Mouse (Mus musculus) right cerebral cortex, postnatal 4 days (tissue): Measurements from ENCODE around the gene Gba2.
A peak's percentile ranks its signal among the peaks of the same experiment; 100 is the strongest.

Source experiments
- DNase-seq: peaks from one replicate; pipeline ENCODE4 v3.0.0-alpha.2; 2022

Gene Gba2

DNA sequence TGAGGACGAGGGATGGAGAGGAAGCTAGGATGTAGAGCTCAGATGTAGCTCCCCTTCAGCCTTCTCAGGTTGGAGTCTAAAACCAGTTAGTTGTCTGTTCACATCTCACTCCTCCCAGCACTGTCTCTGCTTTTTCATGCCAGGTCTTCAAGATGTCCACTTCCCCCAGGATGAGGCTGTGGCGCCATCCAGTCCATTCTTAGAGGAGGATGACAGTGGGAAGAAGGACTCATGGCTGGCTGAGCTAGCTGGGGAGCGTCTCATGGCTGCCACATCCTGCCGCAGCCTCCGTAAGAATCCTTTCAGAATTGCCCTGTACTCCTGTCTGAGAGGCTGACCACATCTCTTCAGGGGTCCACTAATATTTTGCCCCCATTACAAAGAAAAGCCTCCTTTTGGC, 2.0 kb upstream of the Gba2 start:
- no peak for DNase-seq

DNA sequence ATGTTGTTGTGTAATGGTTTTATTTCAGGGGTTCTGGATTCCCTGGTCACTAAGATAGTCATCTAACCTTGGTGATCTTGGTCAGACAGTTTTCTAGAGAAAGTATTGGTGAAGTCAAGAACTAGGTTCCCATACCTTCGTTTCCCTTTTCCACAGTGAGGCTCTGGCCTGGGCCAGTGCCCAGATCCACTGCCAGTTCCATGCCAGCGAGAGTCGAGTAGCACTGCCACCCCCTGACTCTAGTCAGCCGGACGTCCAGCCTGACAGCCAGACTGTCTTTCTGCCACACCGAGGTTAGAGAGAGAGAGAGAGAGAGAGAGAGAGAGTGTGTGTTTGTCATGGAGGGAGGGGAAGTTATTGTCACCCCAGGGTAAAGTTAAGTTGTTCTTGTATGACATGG, 1.1 kb upstream of the Gba2 start:
- no peak for DNase-seq

DNA sequence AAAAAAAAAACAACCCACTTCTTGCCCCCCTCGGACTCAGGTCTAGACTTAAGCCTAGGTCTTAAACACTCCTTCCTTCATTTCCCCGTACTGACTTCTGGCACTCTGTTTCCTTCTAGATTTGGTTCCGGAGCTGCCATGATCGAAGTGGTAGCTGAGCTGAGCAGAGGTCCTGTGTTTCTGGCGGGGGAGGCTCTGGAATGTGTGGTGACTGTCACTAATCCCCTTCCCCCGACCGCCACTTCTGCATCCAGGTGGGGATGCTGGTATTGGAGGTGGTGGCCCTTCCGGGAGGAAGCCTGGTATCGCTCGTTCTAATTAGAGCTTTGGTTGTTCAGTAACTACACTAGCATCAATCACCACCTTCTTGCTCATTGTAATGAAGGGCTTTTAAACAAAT, 583 bp upstream of the Gba2 start:
- DNase-seq: no peak

DNA sequence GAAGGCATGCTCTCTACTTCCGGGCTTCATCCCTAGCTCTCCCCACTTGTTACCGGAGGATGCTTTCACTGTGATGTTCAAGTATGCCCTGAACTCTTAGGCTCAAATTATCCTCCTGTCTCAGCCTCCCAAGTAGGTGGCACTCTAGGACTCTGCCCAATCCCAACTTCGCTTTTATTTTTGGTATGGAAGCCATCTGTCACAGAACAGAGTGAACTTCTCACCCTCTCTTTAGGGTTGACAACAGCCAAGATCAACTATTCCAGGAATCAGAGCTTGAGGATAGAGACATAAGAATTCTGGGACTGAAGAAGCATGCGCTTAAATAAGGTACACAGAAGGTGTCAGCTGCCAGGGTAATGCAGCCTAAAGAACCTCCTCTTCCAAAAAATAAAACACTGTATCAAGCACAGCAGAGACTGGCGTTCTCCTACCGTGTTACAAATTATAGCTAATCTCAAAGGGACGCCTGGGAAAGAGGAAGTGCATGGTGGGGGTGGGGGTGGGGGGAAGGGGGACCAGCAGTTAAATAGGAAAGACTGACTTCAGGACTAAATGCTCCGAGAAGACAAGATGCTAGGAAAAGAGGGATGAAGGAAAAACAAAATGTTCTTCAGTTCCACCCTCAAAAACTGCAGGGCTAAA, 1.3 kb downstream of the Gba2 start:
- no peak for DNase-seq

DNA sequence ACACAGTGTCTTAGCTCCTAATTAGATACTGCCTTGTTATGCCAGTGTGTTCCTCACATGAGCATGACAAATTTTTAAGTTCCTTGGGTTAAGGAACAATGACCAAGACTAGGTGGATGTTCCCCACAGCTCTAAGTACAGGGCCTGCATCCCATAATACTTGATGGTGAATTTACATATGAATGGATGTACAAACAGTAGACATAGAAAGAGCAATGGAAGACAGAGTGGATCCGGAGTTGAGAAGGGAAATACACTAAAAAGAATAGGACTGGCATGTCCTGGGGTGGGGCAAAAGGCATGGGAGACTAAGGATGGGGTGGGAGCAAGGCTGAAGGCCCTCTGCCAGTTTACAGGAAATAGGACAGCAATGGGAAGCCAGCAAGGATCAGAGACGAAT, 3.3 kb downstream of the Gba2 start:
- DNase-seq: no peak

DNA sequence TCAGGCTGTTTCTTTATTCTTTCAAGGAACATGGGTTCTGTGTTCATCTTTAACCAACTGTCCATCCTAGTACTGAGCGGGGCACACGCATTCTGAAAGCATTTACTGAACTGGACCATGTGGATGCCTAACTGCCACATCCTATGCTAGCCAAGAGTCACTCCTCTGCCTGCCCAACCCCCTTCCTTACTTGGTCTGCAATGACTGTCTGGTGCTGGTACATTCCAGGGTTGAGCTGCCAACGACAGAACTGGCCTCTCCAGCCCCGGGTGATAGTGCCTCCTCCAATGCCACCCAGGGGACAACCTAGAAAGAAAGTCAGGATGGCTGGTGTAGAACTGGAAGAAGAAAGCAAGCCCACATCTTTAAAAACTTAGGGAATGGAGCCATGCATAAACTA, 5.1 kb downstream of the Gba2 start:
- no peak for DNase-seq

DNA sequence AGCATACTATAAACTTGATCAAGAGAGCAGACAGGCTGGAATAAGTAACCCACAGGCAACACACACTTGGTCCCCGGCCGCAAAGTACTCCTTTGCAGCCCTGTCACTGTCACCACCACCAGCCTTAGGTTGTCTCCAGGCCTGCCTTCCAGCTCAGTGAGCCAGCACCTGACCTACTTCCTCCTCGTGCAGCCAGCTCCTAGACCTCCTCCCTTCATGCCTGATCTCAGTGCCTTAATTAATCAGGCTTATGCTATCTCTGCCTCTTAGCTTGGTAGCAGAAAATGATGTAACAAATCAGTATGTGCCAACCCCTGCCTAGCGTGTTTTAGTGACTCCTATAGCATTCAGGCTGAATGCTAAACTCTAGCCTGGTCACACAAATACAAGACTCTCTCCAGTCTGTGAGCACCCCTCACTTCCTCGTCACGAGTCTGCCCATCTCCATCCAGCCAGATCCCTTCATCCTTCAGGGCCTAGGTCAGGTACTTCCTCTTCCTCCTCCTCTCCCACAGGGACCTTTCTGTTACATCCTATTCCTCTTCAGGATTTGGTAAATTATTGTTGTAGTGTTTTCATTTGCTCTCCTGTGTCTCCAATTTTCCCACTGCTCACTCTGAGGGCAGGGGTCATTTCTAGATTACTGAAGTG, 7.2 kb downstream of the Gba2 start:
- DNase-seq: no peak

DNA sequence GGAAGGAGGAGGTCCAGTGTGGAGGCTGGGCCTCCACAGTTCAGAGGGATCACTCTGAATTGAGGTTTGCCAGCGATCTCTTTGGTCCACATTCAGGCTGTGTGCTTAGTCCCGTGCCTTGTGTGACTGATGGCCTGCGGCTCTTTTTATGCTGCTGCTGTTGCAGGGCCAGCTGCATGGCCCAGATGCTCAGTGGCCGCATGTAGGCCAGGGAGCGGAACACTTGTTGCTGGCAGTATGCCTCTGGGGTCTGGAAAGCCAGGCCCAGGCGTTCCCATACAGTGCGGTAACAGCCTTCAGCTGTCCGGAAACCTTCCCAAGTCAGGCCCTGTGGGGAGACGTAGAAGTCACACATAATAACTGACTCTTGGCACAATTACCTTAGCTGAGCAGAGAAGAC, 11.5 kb downstream of the Gba2 start:
- no peak for DNase-seq

DNA sequence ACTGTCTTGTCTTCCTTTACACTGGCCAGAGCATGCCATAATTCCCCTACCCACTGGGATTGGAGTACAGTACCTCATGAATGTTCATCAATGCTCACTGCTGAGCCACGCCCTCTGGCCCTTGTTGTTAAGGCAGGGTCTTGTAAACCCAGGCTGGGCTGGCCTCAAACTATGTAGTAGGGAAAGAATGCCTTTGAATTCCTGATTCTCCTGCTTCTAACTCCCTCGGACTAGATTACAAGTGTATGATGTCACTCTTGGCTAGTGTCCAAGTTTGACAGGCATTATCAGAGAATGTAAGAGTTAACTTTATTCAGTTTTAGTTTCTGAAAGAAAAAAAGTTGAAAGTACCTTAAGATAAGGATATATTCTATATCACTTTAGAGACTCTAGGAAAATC, 14.4 kb downstream of the Gba2 start:
- DNase-seq: no peak

DNA sequence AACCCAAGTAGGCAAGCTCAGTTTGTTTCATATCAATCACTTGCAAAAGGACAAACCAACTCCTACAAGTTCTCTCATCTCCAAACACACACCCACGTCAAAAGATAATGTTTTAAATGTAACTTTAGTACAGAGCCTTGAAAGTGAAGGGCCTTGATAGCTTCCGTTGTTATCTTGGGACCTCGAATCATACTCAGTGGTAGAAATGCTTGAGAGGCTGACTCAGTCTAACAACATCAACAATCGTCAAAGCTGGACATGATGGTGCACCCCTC, 15.1 kb downstream of the Gba2 start:
- no peak for DNase-seq

DNA sequence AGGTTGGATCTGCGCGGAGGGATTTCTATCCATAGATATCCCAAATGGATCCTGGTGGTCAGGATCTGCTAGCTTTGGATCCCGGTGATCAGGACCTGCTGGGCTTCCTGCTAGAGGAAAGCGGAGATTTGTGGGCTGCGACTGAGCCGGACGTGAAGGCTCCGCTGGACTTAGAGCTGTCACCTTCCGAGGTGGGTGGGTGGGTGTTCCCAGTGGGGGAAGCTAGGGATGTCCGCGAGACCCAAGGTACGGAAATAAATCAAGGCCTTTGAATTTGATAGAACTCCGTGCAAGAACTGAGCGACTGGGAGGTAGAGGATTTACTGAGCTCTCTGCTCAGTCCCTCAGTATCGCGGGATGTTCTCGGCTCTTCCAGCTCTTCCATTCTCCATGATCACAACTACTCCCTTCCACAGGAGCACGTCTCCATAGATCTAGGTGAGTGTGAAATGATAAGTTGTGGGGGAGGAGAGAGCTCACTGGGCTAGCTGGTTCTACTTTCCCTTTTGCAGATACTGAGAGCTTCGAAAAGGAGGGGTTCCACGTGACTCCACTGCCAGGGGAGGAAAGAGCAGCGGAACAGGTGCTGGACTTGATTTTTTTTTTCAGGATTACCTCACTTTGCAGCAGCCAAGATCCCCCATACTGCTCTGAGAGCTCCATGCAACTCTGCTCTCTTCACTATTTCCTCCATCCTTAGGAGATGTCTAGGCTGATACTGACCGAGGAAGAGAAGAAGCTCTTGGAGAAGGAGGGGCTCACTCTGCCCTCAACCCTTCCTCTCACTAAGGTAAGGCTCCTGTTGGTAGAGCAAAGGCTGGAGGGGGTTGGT, 15.7 kb downstream of the Gba2 start:
- no peak for DNase-seq

DNA sequence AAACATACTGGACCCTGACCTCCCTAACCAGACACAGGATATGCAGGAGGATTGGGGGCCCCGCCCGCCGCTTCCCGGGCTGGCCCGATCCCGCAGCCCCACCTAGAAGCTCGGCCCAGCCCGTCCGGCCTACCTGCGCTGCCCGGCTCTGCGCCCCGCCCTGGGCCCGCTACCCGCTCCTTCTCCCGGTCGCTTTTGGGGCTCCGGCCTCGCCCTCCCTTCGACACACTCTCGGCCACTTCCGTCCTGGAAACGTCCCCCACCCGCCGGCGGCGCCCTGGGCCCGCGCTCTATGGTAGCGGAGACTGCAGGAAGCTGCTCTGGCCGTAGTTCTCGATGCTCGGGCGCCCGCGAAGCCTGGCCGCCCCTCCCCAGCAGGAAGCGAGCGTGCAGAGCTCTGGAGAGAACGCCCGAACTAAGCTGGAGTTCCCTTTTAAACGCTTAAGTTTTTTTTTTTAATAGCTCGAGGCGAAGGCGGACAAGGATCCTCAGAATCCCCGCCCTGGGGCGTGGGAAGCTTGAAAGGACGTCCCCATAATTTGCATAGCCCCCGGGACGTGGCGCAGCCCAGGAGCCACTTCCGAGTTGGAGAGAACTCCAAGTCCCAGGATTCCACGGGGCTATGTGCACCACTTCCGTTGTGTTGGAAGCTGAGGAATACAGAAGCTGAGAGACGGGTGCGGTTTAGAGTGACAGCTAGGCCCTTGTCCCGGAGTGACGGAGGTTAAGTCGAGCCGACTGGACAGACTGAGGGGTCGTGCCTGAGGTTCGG, 16.5 kb downstream of the Gba2 start, which contains the start of the genes Creb3 and Tln1:
Gene Creb3 (plus strand): TSS at position 336 of the 772 bp plus-strand sequence.
Gene Tln1 (minus strand): TSS at position 695 of the 772 bp plus-strand sequence.
- peak; percentile 87 for DNase-seq

DNA sequence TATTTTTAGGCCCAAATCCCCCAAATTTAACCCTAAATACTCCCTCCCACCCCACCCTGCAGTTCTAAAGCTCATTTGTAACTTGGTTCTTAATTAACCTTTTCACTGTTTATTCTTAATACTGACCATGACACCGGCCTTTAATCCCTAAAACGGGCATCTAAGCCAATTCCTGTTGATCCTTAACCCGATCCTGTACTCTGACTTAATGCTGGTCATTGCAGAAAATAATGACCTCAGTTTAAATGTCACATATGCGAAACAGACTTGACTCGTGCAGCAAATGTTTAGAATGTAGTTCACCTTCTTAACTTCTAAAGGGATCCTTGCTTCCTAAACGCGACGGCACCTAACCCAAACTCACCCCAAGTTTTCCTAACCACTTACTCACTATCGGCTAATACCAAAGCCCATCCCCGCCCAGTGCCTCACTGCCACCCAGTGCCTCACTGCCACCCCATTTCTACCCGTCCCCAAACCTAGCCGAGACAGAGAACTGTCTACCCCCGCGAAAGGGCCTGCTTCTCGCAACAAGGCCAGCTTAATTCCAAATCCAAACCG, 17.2 kb downstream of the Gba2 start:
- DNase-seq: no peak

DNA sequence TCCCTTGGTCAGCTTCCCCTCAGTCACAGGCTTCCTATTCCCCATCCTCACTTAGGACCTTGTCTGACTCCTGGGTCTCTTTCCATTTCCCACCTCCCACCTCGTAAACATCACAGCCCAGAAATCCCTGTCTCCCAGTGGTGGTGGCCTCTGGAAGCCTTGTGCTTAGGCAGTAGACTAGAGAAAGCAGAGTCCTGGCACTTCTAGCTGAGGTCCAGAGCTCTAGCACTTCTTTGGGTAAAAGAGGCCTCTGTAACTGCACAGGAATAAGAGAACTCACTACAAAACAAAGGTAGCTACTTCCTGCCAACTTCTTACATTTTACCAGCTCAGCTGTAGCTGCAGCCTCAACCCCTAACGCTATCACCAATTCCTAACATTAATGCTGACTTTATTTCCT, 17.7 kb downstream of the Gba2 start:
- DNase-seq: no peak

DNA sequence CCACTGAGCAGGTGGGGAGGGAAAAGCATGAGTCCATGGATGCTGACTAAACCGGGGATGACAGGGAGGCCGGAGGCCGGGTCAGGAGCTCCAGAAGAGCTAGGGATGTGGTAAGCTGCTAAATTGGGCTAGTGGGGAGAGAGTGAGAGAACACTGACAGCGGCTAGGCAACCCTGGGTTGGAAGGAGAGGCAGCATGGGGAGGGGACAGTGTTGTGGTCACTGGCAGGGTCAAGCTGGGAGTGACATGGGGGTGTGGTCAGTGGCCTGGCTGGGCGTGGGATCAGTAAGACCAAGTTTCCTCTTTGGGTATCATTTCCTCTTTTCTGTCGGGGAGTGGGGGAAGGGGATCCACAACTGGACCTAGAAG, 18.4 kb downstream of the Gba2 start:
- no peak for DNase-seq

DNA sequence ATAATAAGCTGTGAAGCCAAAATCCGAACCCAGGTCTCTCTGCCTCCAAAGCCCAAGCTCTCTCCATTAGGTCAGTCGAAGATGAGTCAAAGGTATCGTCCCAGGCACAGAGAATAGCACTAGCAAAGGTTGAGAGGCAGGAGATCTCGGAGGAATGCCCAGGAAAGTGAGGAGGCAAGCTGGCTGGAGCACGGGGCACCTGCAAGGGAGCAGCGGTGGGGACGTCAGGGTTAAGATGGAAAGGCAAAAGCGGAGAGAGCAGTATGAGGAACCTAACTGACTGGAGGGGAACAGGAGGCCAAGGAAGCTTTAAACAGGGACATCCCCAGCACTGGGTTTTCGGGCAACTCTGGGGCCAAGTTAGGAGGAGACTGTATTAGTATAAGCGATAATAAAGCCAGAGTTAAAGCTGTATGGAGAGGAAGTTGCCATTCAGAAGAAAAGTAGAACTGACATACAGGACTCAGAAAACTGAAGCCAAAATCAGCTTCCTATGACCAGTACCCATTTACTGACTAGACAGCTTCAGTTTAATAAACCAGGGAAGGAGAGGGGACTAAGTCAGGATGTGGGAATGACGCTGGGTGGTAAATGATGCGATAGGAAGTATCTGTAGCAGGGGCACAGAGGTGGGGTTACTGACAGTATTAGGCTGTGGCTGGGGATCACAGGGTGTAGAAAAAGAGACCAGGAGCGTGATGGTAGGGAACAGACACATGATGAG, 19.0 kb downstream of the Gba2 start:
- DNase-seq: no peak

DNA sequence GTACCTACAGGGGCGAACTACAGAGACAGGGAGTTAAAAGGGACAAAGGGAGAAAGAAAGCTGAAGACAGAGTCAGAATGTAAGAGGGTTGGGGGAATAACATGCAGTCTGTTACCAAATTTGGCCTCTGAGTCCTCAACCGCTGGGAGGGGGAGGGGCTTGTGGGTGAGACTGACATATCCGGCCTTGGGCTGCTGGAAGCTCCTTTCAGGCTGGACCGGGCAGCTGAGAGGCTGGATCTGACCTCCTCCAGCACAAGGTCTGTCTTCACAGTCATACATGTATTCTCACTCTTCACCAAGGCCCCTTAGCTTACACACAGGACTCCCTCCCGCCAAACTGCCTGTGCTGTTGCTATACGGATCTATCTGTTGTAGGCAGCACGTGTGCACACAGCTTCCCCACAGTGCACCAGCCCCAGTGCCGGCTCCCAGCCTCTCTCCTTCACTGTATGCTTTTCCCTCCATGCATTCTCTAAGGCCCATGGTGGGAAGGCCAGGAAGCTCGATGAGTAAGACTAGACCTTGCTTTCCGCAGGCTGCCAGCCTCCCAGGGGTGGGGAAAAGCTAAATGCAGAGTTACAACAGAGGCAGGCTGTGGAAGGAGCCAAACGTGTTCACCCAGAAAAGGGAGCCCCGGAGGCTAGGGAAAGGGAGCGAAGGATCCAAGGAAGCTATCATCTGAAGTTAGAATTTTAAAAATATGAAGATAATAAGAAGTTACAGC, 19.9 kb downstream of the Gba2 start:
- DNase-seq: no peak

DNA sequence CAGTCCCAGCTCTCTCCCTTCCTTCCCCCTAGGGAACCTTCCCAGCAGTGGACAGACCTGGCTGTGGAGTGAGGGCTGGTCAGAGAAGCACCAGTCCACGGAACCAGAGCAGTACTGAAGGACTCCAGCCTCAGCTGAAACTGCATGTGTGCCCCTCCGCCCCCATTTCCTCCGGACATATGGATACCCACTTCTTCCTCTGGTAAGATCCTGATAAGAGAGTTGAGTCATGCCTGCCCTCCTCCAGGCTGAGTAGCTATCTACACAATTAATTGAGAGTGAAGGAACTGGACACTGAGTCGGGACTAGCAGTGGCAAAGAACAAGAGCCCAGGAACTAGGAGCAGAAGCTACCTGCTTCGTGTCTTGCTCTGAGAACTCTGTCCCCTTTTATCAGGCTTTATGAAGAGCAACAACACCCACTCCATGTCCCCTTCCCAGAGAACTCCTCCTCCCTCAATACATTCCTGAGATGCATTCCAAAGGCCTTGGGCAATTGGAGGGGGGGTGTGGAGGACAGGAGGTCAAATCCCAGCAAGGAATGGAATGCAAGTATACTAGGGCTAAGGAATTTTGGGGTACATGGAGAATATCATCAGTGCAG, 20.5 kb downstream of the Gba2 start:
- no peak for DNase-seq

DNA sequence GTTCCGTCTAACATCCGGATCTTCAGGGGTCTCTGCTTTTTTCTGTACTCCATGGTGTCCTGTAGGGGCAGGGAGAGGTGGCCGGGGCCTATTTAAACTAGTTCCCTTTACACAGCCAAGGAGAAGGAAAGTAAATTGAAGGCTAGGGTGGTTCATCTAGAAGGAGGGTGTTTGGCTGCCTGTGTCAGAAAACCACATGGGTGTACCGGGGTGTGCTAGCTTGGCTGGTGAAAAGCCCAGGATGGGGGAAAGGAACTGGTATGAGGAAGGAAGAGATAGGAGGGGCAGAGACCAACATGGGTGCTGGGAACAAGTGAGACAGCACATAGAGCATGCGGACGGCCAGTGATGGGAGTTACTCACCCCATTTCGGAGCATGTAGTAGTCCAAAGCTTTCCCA, 22.7 kb downstream of the Gba2 start:
- no peak for DNase-seq

DNA sequence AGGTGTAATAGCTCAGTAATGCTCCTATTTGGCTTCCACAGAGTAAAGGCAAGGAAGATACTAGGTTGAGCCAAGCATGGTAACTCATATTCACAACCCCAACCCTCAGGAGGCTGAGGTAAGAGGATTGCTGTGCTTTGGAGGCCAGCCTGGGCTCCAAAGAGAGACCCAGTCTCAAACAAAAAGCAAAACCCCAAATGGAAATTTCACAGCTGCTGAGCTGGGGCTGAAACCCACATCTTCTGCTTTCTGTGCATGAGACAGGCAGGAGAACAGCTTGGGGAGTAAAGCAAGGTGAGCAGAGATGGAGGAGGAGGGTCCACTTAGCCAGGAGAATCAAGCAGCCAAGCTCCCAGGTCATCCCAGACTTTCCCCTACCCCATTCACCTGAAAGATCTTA, 24.8 kb downstream of the Gba2 start:
- DNase-seq: no peak

DNA sequence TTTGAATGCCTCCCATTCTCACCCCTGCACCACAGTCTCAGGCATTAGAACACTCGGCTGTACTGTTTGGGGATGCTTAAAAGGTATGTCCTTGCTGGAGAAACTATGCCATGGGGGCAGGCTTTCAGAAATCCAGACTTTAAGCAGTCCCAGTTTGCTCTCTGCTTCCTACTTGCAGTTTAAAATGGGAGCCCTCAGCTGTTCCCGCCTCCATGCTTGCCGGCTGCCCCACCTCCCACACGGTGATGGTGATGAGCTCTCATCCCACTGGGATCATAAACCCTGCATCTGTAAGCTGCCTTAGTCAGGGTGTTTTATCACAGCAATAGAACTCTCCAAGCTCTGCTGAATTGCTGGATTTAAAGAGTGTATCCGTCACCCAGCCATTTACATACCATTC, 26.2 kb downstream of the Gba2 start:
- no peak for DNase-seq
